In the genomic region with DNA sequence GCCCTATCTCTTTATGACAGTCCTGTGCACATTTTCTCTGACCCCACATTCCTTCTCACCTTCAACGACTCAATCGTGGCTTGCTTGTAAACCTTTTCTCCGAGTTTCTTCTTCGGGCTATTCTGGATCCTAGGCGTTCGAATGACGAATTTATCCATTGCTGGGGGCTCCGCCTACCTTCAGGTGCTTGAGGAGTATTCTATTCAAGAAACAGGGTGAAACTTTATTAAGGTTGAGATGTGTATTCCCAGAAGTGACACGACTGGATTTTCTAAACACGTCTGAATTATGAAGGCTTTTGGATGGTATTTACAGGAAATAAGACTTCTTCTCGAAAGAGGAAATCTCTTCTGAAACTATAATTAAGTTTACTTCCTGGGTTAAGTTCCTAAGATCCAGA, we compare ENCODE assay signal across 8 mouse cellular contexts. TPM values are rescaled to one million over a fixed set of nuclear protein-coding genes. Genes with fewer than 3 reads are reported as not detected.
DNase-seq lines count a peak whose midpoint lies in the region; ATAC-seq and TF ChIP-seq lines count a peak whose summit lies in the region.

No protein-coding gene starts in this region.

- H3K9ac ChIP-seq in heart, embryonic 16.5 days (ENCODE audit: low read length) = peak overlapping the region; percentile 95

- no peak for TF ChIP-seq POLR2A in kidney, adult 2 months (IDR thresholded peaks at IDR 0.05; ENCODE audit: low read depth, low read length)

- H3K4me3 ChIP-seq in kidney, adult 2 months (ENCODE audit: insufficient read depth, low read depth, low read length) = peak overlapping the region; percentile 87
- peak overlapping the region; percentile 99 for H3K4me3 ChIP-seq in heart, embryonic 16.5 days (ENCODE audit: low read length)
- H3K4me3 ChIP-seq in midbrain, embryonic 10.5 days = peak overlapping the region; percentile 96

- H3K4me2 ChIP-seq in heart, embryonic 16.5 days (ENCODE audit: low read depth, low read length) = peak overlapping the region; percentile 70

- no peak for ATAC-seq in heart, embryonic 16.5 days (replicated peaks; ENCODE audit: extremely low read depth, insufficient read depth, low FRiP score)

- peaks cover 13% of the 10 kb centered on the region for H3K4me1 ChIP-seq in kidney, adult 2 months (ENCODE audit: control insufficient read depth, insufficient read depth, low read length)
- peaks cover 20% of the 10 kb centered on the region for H3K4me1 ChIP-seq in heart, embryonic 16.5 days (ENCODE audit: control insufficient read depth, insufficient read depth, low read length)
- H3K4me1 ChIP-seq in midbrain, embryonic 10.5 days = peaks cover 31% of the 10 kb centered on the region

- H3K9me3 ChIP-seq in heart, embryonic 16.5 days (replicated peaks; ENCODE audit: control insufficient read depth, low read length) = no peaks in the 10 kb centered on the region
- no peaks in the 10 kb centered on the region for H3K9me3 ChIP-seq in midbrain, embryonic 10.5 days (replicated peaks)

- H3K36me3 ChIP-seq in kidney, adult 2 months (ENCODE audit: control insufficient read depth, insufficient read depth, low read length) = no peaks in the 10 kb centered on the region
- H3K36me3 ChIP-seq in heart, embryonic 16.5 days (ENCODE audit: control insufficient read depth, insufficient read depth) = peaks cover 21% of the 10 kb centered on the region; the same call in 1 of the 2 replicates
- H3K36me3 ChIP-seq in midbrain, embryonic 10.5 days = peaks cover 40% of the 10 kb centered on the region

- no peak for TF ChIP-seq CTCF in kidney, adult 2 months (conservative IDR thresholded peaks at IDR 0.05; ENCODE audit: insufficient read depth, insufficient read length, low read depth, low read length)

- H3K27ac ChIP-seq in kidney, adult 2 months (ENCODE audit: insufficient read depth, low read depth, low read length) = peak overlapping the region; percentile 94; the same call in 1 of the 2 replicates
- H3K27ac ChIP-seq in heart, embryonic 16.5 days (ENCODE audit: low read length) = peak overlapping the region; percentile 98
- H3K27ac ChIP-seq in midbrain, embryonic 10.5 days (replicated peaks) = peak overlapping the region; percentile 97

- H3K27me3 ChIP-seq in kidney, adult 2 months (replicated peaks; ENCODE audit: control insufficient read depth, insufficient read depth, low read length) = no peaks in the 10 kb centered on the region
- H3K27me3 ChIP-seq in heart, embryonic 16.5 days (ENCODE audit: control insufficient read depth, insufficient read depth, low read length) = no peaks in the 10 kb centered on the region
- no peaks in the 10 kb centered on the region for H3K27me3 ChIP-seq in midbrain, embryonic 10.5 days (ENCODE audit: low read depth, poor library complexity, severe bottlenecking)

- WGBS in kidney, adult 2 months = 20% methylated on average over 11 of the region's 11 CpGs
- WGBS in heart, embryonic 16.5 days = 36% methylated on average over 11 of the region's 11 CpGs
- 56% methylated on average over 11 of the region's 11 CpGs for WGBS in midbrain, embryonic 10.5 days

- no peak for DNase-seq in kidney, adult 2 months
- DNase-seq in kidney, postnatal 36 days = no peak
- peak; percentile 6 for DNase-seq in Muller cell, postnatal 12 days (ENCODE audit: inconsistent ontology term)
- DNase-seq in midbrain, embryonic 10.5 days (ENCODE audit: low spot score) = no peak
- no peak for DNase-seq in adrenal gland, postnatal 25 days
- no peak for DNase-seq in frontal cortex, adult 2 months (ENCODE audit: extremely low spot score in 1 of 2, low spot score in 1 of 2)
- DNase-seq in urinary bladder, postnatal 36 days (ENCODE audit: low spot score in 2 of 2) = no peak

RNA-seq across cellular contexts. Expression of gene Tmem59, which starts 0.7 kb away (rescaled TPM):
- polyA plus RNA-seq in kidney, adult 2 months (2012; rRNA removed) = 447 and 474 TPM in 2 replicates
- polyA plus RNA-seq in heart, embryonic 16.5 days (2015; fragmentation: Nextera tagmentation; extraction: Ambion mirVana) = 338 TPM in 2 replicates
- 279 and 311 TPM in 2 replicates for polyA plus RNA-seq in midbrain, embryonic 10.5 days (2016; fragmentation: Nextera tagmentation; extraction: Ambion mirVana)
- 418 and 440 TPM in 2 replicates for total RNA-seq in adrenal gland, postnatal 25 days (2021)
- polyA plus RNA-seq in frontal cortex, adult 2 months (2012; rRNA removed) = 224 and 231 TPM in 2 replicates

RNA-seq across cellular contexts. Expression of gene Tceanc2, which starts 1.4 kb away (rescaled TPM):
- 8.9 and 10.0 TPM in 2 replicates for polyA plus RNA-seq in kidney, adult 2 months (2012; rRNA removed)
- 8.5 and 13.5 TPM in 2 replicates for polyA plus RNA-seq in heart, embryonic 16.5 days (2015; fragmentation: Nextera tagmentation; extraction: Ambion mirVana)
- polyA plus RNA-seq in midbrain, embryonic 10.5 days (2016; fragmentation: Nextera tagmentation; extraction: Ambion mirVana) = 30.6 and 39.7 TPM in 2 replicates
- total RNA-seq in adrenal gland, postnatal 25 days (2021) = 28.9 and 34.6 TPM in 2 replicates
- 7.2 and 8.1 TPM in 2 replicates for polyA plus RNA-seq in frontal cortex, adult 2 months (2012; rRNA removed)

RNA-seq across cellular contexts. Expression of gene Ldlrad1, which starts 31.5 kb away (rescaled TPM):
- not detected in 2 replicates for polyA plus RNA-seq in kidney, adult 2 months (2012; rRNA removed)
- polyA plus RNA-seq in heart, embryonic 16.5 days (2015; fragmentation: Nextera tagmentation; extraction: Ambion mirVana) = not detected in 2 replicates
- not detected in 2 replicates for polyA plus RNA-seq in midbrain, embryonic 10.5 days (2016; fragmentation: Nextera tagmentation; extraction: Ambion mirVana)
- total RNA-seq in adrenal gland, postnatal 25 days (2021) = 0.30 TPM in 1 of 2 replicates, not detected in the other
- polyA plus RNA-seq in frontal cortex, adult 2 months (2012; rRNA removed) = 0.10 TPM in 1 of 2 replicates, not detected in the other
